Mouse (Mus musculus): ENCODE results near the gene Tmod1. TPM values are rescaled to one million over a fixed set of nuclear protein-coding genes. Genes with fewer than 3 reads are reported as not detected.

The Tmod1 gene
- polyA plus RNA-seq, 1 experiment: 0.67 TPM

DNA sequence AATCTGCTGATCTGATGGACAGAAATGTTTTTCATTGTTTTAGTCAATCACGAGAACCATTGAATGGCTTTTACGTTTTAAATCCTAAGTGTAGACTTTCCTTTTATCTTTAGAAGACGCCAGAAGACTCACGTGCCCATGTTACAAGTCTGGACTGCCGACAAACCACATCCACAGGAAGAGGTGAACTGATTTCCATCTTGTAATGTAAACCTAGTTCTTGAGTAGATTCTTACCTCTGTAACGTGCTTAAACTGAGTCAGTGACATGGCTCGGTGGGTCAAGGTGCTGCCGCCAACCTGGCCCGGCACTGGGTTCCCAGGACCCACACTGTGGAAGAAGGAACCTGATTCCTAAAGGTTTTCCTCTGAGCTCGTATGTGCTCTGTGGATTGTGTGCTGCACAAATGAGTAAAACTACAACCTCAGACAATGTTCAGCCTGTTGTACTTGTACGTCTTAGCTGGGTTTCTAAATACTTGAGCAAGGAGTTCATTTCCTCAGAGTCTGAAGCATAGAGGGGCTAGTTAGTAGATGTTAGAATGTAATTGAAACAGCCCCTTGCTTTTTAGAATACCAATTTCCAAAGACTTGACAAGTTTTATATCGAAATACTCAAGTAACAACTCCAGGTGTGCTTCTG, 113.3 kb downstream of the Tmod1 start:
- WGBS: 89% methylated on average over 12 of the region's 12 CpGs
- TF ChIP-seq POLR2A (IDR thresholded peaks at IDR 0.05; ENCODE audit: low read depth, low read length): no peak
- no peak for TF ChIP-seq CTCF (IDR thresholded peaks at IDR 0.05; ENCODE audit: extremely low read depth, insufficient read length, insufficient replicate concordance, low read depth, low read length)
- no peak overlapping the region for H3K27ac ChIP-seq (ENCODE audit: insufficient read depth, low read depth, low read length)
- H3K27me3 ChIP-seq (ENCODE audit: control insufficient read depth, insufficient read depth, low read length): no peaks in the 10 kb centered on the region
- no peak overlapping the region for H3K4me3 ChIP-seq (ENCODE audit: low read depth, low read length)
- H3K36me3 ChIP-seq (ENCODE audit: control insufficient read depth, insufficient read depth, low read length): peaks cover 55% of the 10 kb centered on the region
- H3K4me1 ChIP-seq (ENCODE audit: control insufficient read depth, insufficient read depth, insufficient read length, low read length): no peaks in the 10 kb centered on the region

DNA sequence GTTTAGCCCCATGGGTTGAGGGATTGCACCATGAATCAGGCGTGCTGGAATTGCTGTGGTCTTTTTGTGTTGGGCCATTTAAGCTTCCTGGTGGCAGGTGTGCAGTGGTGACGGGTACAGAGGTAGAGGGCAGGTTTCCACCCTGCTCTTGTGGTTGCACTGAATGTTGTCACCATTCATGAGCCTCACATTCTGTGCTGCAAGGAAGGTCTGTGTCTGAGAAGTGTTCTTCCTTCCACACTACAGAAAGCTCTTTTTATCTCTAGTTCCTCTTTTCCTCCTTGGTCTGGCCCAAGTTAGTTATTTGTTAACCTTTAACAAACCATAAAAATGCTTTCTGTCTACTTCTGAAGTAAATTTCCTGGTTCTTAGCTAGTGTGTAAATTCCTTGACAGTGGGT, 125.3 kb downstream of the Tmod1 start:
- Histone ChIP-seq H3K4me3 (ENCODE audit: low read depth, low read length) (no peak overlapping the region), H3K4me1 (ENCODE audit: control insufficient read depth, insufficient read depth, insufficient read length, low read length) (peaks cover 4% of the 10 kb centered on the region; the same call in 1 of the 2 replicates), H3K27ac (ENCODE audit: insufficient read depth, low read depth, low read length) (0 out of 2 replicates have a peak overlapping the region, but pooled peaks have one; percentile 7), H3K27me3 (ENCODE audit: control insufficient read depth, insufficient read depth, low read length) (no peaks in the 10 kb centered on the region), H3K36me3 (ENCODE audit: control insufficient read depth, insufficient read depth, low read length) (peaks cover 48% of the 10 kb centered on the region)
- 30% methylated on average over 2 of the region's 2 CpGs for WGBS
- TF ChIP-seq CTCF (IDR thresholded peaks at IDR 0.05; ENCODE audit: extremely low read depth, insufficient read length, insufficient replicate concordance, low read depth, low read length) (no peak), POLR2A (IDR thresholded peaks at IDR 0.05; ENCODE audit: low read depth, low read length) (no peak)

Other genes with a start within 250 kb of the Tmod1 start
- gene Aldh1b1, start 239.9 kb upstream of the Tmod1 start, polyA plus RNA-seq (2012; rRNA removed): 55.3 and 276 TPM in 2 replicates
- gene Igfbpl1, start 212.0 kb upstream of the Tmod1 start, polyA plus RNA-seq (2012; rRNA removed): 0.42 TPM in 1 of 2 replicates, not detected in the other
- gene Stra6l, start 190.3 kb upstream of the Tmod1 start, polyA plus RNA-seq (2012; rRNA removed): 2.3 and 7.1 TPM in 2 replicates
- not detected in 2 replicates for gene Ccdc180, start 148.6 kb upstream of the Tmod1 start, polyA plus RNA-seq (2012; rRNA removed)
- 8.7 and 21.9 TPM in 2 replicates for gene Tdrd7, start 73.6 kb upstream of the Tmod1 start, polyA plus RNA-seq (2012; rRNA removed)
- 6.0 and 6.9 TPM in 2 replicates for gene Ncbp1, start 99.7 kb downstream of the Tmod1 start, polyA plus RNA-seq (2012; rRNA removed)
- gene Tstd2, start 99.8 kb downstream of the Tmod1 start, polyA plus RNA-seq (2012; rRNA removed): 3.6 and 6.5 TPM in 2 replicates
- 29.1 and 42.2 TPM in 2 replicates for gene Xpa, start 157.4 kb downstream of the Tmod1 start, polyA plus RNA-seq (2012; rRNA removed)

Data from small intestine, adult 2 months (tissue).